Mouse (Mus musculus) bone marrow macrophage, adult 2 months (primary cell): ENCODE data around the gene Gria1. TPM values are rescaled to one million over a fixed set of nuclear protein-coding genes. Genes with fewer than 3 reads are reported as not detected.

Experiments used
- H3K27ac ChIP-seq: 2 replicates; pipeline ENCODE4 v1.5.1; 2012; ENCODE audit warnings: low read depth, low read length; ENCODE audit not compliant: insufficient read depth
- H3K4me1 ChIP-seq: 2 replicates; pipeline ENCODE4 v1.6.1; 2012; ENCODE audit warnings: low read length; ENCODE audit not compliant: control insufficient read depth, insufficient read depth
- H3K4me3 ChIP-seq: 2 replicates; pipeline ENCODE4 v1.5.1; 2012; ENCODE audit warnings: mild to moderate bottlenecking, low read length, moderate library complexity; ENCODE audit not compliant: insufficient read depth
- CTCF ChIP-seq: IDR thresholded peaks from 2 replicates; pipeline ENCODE4 v1.5.1; 2012; ENCODE audit warnings: low read depth, mild to moderate bottlenecking, low read length, moderate library complexity
- POLR2A ChIP-seq: IDR thresholded peaks from 2 replicates; pipeline ENCODE4 v1.6.1; 2012; ENCODE audit warnings: mild to moderate bottlenecking, low read depth, low read length, borderline replicate concordance
- polyA plus RNA-seq: library from polyadenylated mRNA; stranded (reverse); fragments of >200 nt; gene quantifications from 2 replicates; pipeline ENCODE4 v1.2.4, GENCODE M21; 2012; ENCODE audit not compliant: missing spikeins, insufficient read depth, insufficient read length

Gria1 gene
- polyA plus RNA-seq, 1 experiment = not detected

GRCm38 (mm10) chr11:57306892-57307291 lies 295.7 kb downstream of the Gria1 start:
- no peak overlapping the region for H3K27ac ChIP-seq
- no peak overlapping the region for H3K4me3 ChIP-seq
- TF ChIP-seq POLR2A = no peak
- TF ChIP-seq CTCF = no peak
- H3K4me1 ChIP-seq = no peaks in the 10 kb centered on the region

GRCm38 (mm10) chr11:57317063-57317462 lies 305.9 kb downstream of the Gria1 start:
- H3K4me3 ChIP-seq = no peak overlapping the region
- no peak for TF ChIP-seq POLR2A
- no peak for TF ChIP-seq CTCF
- H3K27ac ChIP-seq = no peak overlapping the region
- H3K4me1 ChIP-seq = no peaks in the 10 kb centered on the region

DNA sequence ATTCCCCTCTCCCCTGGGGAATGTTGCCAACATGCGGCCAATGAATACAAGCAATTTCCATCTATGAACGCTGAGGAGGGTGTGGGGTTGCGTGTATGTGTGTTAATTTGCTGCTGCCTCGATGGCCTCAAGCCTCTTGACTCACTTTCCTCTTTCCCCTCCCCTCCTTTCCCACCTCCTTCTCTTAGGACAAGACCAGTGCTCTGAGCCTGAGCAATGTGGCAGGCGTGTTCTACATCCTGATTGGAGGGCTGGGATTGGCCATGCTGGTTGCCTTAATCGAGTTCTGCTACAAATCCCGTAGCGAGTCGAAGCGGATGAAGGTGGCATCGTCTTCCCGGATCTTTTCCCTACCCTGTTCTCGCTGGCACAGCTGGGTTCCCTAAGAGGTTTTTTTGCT lies 306.3 kb downstream of the Gria1 start:
- no peak for TF ChIP-seq CTCF
- no peak for TF ChIP-seq POLR2A
- Histone ChIP-seq H3K27ac (no peak overlapping the region), H3K4me3 (no peak overlapping the region), H3K4me1 (no peaks in the 10 kb centered on the region)

GRCm38 (mm10) chr11:57319374-57319773 lies 308.2 kb downstream of the Gria1 start:
- H3K4me3 ChIP-seq = no peak overlapping the region

GRCm38 (mm10) chr11:57324099-57324498 lies 312.9 kb downstream of the Gria1 start:
- TF ChIP-seq POLR2A (no peak), CTCF (no peak)
- no peaks in the 10 kb centered on the region for H3K4me1 ChIP-seq
- no peak overlapping the region for H3K27ac ChIP-seq
- no peak overlapping the region for H3K4me3 ChIP-seq

More at GRCm38 (mm10) chr11:57319374-57319773, 308.2 kb downstream of the Gria1 start:
- TF ChIP-seq CTCF (no peak), POLR2A (no peak)
- Histone ChIP-seq H3K4me1 (no peaks in the 10 kb centered on the region), H3K27ac (no peak overlapping the region)
